Mouse (Mus musculus) CD4-positive naive resting alpha-beta T cell, adult 57 days (primary cell): ENCODE data around the gene Tsg101. TPM values are rescaled to one million over a fixed set of nuclear protein-coding genes. Genes with fewer than 3 reads are reported as not detected.

ENCODE experiments used
- total RNA-seq: library from RNA; stranded (reverse); gene quantifications from one replicate; pipeline ENCODE4 v1.2.4, GENCODE M21; 2023

The Tsg101 gene
- 60.4 TPM for total RNA-seq

GRCm38 (mm10) chr7:46919551-46920176 is at the start of gene Tsg101:
Tsg101 (minus strand) TSS chr7:46919969.

GRCm38 (mm10) chr7:46957831-46958691 is 38.3 kb upstream of the Tsg101 start, which contains the start of gene Uevld:
Uevld (minus strand) TSS chr7:46958527.

DNA sequence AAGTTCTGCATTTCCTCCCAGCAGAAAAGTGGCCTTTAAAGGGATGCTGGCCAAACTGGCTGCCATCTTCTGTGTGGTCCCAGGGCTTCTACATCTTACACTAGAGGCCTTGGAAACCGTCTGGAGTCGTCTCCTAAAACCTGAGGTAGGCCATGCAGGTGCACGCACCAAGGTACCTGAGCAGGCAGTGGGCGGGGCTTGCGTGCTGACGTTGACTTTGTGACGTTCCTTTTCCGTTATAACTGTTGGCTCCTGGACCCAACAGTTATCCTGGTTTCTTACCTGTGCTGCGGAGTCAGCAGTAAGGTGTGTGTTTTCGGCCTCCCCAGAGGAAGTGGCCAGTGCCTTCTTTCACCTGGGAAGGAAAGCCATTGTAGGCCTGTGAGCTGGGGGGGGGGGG is 58.8 kb downstream of the Tsg101 start, which contains the start of gene Ldhc:
Gene Ldhc, plus strand, starts transcription at position 208 of the 400 bp plus-strand sequence.

DNA sequence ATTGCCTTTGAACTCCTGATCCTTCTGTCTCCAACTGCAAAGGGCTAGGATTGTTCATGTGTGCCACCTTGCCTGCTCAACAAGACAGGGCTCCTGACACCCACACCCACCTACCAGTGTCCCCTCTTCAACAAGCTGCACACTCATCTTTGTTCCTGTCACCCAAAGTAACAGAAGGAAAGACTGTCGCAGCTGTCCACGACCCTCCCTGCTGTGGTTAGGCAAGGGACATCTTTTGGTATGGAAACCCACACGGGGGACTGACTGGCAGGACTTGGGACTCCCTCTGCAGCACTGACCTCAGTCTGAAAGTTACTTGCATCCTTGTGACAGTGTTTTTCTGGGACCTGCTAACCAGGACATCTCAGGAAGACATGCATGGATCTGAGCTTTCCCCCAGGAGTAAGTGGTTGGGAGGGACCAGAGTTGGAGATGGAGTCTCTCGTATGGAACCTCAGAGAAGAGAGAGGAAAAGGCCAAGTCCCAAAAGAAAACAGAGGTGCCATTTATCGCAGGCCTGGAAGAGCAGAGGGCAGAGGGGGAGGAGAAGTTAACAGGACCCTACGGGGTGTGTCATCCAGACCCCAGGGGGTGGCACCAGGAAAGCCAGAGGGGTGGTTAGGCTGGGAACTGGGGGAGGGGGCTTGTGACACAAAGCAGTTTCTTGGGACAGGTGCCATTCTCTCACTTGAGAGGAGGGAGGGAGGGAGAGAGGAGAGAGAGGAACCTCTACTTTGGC is 78.8 kb downstream of the Tsg101 start, which contains the start of gene Ldha:
Gene Ldha, plus strand, starts transcription at position 689 of the 739 bp plus-strand sequence.

Other genes with a start within 250 kb of the Tsg101 start
- not detected for gene Tph1, start 247.4 kb downstream of the Tsg101 start, total RNA-seq
- 11.2 TPM for gene Saal1, start 209.3 kb downstream of the Tsg101 start, total RNA-seq
- 0.27 TPM for gene Saa3, start 204.3 kb downstream of the Tsg101 start, total RNA-seq
- not detected for gene Saa4, start 187.4 kb downstream of the Tsg101 start, total RNA-seq
- gene Saa1, start 177.0 kb downstream of the Tsg101 start, total RNA-seq, result not detected
- not detected for gene Saa2, start 168.2 kb downstream of the Tsg101 start, total RNA-seq
- 44.3 TPM for gene Hps5, start 123.9 kb downstream of the Tsg101 start, total RNA-seq
- 54.8 TPM for gene Gtf2h1, start 123.9 kb downstream of the Tsg101 start, total RNA-seq
- 294 TPM for gene Ldha, start 78.5 kb downstream of the Tsg101 start, total RNA-seq
- gene Ldhc, start 58.8 kb downstream of the Tsg101 start, total RNA-seq, result not detected
- gene Uevld, start 38.6 kb upstream of the Tsg101 start, total RNA-seq, result 5.1 TPM
- gene Gm9999, start 63.6 kb upstream of the Tsg101 start, total RNA-seq, result not detected
- gene Spty2d1, start 88.4 kb upstream of the Tsg101 start, total RNA-seq, result 68.5 TPM
- 4.2 TPM for gene Tmem86a, start 130.6 kb upstream of the Tsg101 start, total RNA-seq
- 1.4 TPM for gene Ptpn5, start 213.7 kb upstream of the Tsg101 start, total RNA-seq